Mouse (Mus musculus) G1E-ER4 (cell line): ENCODE results near the gene Nadk. TPM values are rescaled to one million over a fixed set of nuclear protein-coding genes. Genes with fewer than 3 reads are reported as not detected.

ENCODE experiments used
- GATA1 ChIP-seq: IDR thresholded peaks from one replicate; pipeline ENCODE4 v1.8.0; 2012; ENCODE audit warnings: low read length, inconsistent platforms
- polyA plus RNA-seq: library from polyadenylated mRNA; stranded (reverse); fragments of >175 nt; gene quantifications from 2 replicates; pipeline ENCODE4 v1.2.3, GENCODE M21; 2012

The Nadk gene
- polyA plus RNA-seq, 1 experiment, result 69.0 TPM

- no peak for TF ChIP-seq GATA1
Observed at GRCm38 (mm10) chr4:155582279-155582905, 20.2 kb downstream of the Nadk start.

- TF ChIP-seq GATA1, result no peak
Observed at GRCm38 (mm10) chr4:155589356-155589755, 27.2 kb downstream of the Nadk start.

- no peak for TF ChIP-seq GATA1
Observed at GRCm38 (mm10) chr4:155591012-155591719, 29.0 kb downstream of the Nadk start.

- TF ChIP-seq GATA1, result no peak
Observed at GRCm38 (mm10) chr4:155593780-155594179, 31.6 kb downstream of the Nadk start.

GRCm38 (mm10) chr4:155595777-155596176, 33.6 kb downstream of the Nadk start:
- no peak for TF ChIP-seq GATA1

GRCm38 (mm10) chr4:155596606-155597005, 34.4 kb downstream of the Nadk start:
- peak; percentile 61 for TF ChIP-seq GATA1

- TF ChIP-seq GATA1, result no peak
Observed at GRCm38 (mm10) chr4:155598536-155598935, 36.4 kb downstream of the Nadk start.

- TF ChIP-seq GATA1, result no peak
Observed at GRCm38 (mm10) chr4:155599901-155600825, 38.0 kb downstream of the Nadk start.

- no peak for TF ChIP-seq GATA1
Observed at GRCm38 (mm10) chr4:155601091-155601996, 39.2 kb downstream of the Nadk start, which contains the start of gene Slc35e2. TSS of gene Slc35e2 (plus strand) at chr4:155601416.

GRCm38 (mm10) chr4:155601997-155602456, 39.8 kb downstream of the Nadk start:
- no peak for TF ChIP-seq GATA1

GRCm38 (mm10) chr4:155602753-155603152, 40.6 kb downstream of the Nadk start:
- TF ChIP-seq GATA1, result no peak

GRCm38 (mm10) chr4:155603801-155604200, 41.6 kb downstream of the Nadk start:
- TF ChIP-seq GATA1, result no peak

GRCm38 (mm10) chr4:155605132-155605531, 43.0 kb downstream of the Nadk start:
- TF ChIP-seq GATA1, result no peak

- no peak for TF ChIP-seq GATA1
Observed at GRCm38 (mm10) chr4:155606825-155607224, 44.6 kb downstream of the Nadk start.

- no peak for TF ChIP-seq GATA1
Observed at GRCm38 (mm10) chr4:155611860-155612259, 49.7 kb downstream of the Nadk start.
